Mouse (Mus musculus): ENCODE measurements around the gene Rtl8b.
A peak's percentile ranks its signal among the peaks of the same experiment; 100 is the strongest.
"Not testable (repeated sequence)": the region's sequence is repeated elsewhere in the genome, so short reads cannot be mapped to it uniquely, and the experiment has no call there.

Rtl8b gene

DNA sequence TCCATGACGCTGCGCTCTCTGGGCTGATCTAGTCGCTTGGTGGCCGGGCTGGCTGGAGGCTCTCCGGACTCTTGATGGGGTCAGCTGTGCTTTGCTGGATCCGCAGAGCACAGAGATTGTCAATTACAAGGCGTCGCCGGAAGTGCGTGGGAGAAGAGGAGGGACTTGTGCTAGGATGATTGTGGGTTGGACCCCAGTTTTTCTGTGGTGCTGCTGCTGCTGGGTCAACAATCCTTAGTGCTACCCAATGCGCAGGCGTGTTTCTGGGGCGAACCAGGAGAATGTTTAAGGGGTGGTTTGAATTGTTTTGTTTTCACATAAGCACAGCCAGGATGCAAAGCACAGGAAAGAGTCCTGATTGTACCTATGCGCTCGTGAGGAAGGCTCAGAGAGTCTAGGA is at the start of gene Rtl8b:
Rtl8b (minus strand) TSS at position 115 of the 400 bp plus-strand sequence.
- DNase-seq, result peak; percentile 99

DNA sequence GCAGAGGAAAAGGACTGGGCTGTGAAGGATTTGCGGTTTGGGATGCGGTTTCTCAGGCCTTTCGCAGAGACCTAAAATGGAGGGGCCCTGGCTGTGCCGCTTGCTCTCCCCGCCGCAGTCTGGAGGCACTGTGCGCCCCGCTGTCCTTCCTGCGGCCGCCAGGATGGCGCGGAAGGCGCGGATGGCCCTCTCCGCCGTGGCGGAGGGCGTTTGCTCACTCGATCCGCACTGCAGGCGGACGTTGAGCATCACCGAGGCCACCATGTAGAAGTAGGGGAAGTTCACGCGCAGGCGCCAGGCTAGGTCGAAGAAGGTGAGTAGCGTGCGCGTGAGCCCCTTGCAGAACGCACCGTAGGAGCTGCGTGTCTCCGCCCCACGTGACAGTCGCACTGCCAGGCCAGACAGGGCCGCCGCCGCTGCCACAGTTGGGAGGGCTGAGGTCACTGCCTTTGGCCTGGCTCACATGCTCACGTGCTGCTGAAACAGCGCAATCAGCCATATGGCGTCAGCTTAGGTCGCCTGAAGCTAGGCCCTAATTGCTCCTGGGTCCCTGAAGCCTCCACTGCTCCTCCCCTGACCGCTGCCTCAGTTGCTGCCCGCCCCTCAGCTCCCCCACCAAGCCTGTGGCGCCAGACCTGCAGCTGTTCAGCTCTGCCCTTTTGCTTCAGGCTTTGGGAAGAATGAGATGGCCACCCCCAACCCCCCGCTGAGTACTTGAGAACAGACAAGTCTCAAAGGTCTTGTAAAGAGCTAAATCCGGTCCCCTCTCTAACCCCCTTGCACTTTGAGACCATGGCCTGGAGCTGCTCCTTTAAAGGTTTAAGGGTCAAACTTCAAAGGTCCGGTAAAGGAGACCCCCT is 46.3 kb upstream of the Rtl8b start:
- DNase-seq, result peak; percentile 92

DNA sequence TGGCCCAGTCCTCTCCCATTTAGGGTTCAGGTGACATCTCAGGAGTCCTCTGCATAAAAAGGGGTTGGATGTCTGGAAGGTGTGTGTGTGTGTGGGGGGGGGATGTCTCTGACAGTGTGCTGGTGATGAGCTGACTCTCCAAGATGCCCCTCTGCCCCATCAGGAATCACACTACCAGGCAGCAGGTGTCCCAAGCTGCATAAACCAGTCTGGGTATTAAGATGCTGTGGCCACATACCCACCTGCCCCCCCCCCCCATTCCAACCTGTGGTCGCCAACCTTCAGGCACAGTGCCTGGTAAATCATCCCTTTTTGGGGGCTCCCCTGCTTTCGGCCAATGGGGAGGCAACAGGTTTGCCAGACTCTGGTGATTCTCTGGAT is 45.7 kb upstream of the Rtl8b start:
- DNase-seq, result no peak

DNA sequence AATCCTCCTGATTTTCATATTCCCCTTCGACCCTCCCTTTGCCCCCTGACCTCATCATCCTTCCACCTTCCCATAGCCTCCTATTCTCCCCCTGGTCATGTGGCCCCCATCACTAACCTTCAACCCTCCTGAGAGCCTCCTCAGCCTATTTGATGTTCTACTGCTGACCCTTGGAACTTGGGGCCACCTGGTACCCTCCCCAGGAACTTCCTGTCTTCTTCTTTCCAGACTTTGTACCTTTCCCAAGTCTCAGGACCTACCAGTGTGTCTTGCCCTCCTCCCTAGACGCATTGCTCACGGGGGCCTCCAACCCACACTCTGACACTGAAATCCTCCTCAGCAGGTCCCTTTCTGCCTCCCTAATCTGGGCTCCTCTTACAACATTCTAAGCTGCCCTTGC is 32.5 kb upstream of the Rtl8b start:
- DNase-seq, result no peak

DNA sequence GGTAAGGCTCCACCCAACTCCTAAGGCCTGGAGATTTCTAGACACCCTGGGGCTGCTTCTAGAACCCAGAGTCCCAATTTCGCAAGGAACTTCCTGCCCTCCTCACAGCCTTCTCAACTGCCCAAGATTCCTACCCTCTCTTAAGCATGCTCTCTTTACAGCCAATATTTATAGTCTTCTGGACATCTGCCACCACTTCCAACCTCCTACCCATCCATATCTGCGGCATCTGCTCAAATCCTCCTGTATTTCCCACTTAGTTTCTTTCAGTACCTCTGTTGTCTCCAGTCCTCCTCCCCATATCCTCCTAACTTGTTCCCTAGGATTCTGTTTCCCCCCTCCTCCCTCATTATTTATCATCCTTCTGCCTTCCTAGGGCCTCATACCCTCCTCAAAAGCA is 29.0 kb upstream of the Rtl8b start:
- DNase-seq, result no peak

DNA sequence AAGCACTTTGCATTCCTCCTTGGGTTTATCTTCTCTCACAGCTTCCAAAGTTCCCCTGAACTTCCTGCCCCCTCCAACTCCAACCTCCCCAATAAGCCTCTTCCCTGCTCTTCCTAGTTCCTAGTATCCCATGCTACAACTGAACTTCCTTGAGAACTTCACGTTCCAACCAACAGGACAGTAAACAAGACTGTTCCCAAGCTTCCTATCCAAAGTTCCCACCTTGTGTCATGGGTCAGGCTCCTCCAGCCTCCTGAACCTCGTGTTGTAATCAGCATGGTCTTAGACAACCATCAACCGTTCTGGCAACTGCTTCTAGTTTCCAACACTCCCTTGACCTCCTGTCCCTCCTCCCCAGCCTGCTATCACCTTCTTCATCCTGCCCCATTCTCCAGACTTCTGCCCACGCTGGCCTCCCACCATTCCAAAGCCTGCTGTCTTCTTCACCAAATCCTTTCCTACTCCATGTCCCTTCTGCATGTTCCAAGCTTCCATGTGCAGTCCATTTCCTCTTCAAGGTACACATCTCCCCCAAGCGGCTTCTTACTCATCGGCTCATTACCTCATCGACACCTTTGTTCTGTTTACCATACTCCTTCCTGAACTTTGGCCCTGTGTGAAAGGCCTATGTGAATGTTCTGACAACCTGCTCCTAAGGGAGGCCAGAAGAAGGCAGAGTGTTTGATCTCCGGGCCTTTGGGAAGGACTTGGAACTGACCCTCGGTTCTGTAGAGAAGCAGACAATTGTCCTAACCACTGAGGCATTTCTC is 24.0 kb upstream of the Rtl8b start:
- no peak for DNase-seq

DNA sequence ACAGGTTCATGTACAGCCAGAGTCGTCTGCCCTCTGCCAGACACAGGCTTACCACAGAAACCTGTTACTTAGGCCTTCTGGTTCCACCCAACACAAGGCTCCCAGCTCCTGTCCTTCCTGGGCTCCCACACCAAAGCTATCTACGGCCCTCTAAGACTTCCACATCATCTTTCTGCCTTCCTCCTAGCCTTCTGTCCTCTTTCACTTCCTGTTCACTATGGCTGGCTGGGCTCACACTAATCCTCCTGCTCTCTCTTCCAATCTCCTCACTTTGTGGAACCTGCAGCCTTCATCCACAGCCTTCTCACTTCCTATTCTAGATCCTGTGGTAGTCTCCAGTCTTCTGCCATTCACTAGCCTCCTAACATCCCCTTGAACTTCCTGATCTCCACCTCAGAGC is 22.9 kb upstream of the Rtl8b start:
- no peak for DNase-seq

DNA sequence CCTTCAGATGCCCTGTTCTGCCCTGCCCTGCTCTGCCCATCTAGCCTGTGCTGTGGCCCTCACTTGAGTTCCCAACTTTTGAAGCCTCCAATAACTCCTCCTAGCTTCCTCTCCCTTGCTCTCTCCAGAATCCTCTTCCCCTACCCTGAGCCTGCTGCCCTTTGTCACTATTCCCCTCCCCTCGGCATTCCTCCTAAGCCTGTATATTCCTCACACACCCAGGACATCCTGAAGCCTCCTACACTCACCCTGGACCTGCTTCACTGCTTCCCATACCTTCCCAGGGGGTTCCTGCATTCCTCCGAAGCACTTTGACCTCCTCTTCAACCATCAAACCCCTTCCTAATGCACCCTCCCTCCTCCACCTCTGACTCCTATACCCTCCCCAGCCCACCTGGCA is 21.9 kb upstream of the Rtl8b start:
- no peak for DNase-seq

DNA sequence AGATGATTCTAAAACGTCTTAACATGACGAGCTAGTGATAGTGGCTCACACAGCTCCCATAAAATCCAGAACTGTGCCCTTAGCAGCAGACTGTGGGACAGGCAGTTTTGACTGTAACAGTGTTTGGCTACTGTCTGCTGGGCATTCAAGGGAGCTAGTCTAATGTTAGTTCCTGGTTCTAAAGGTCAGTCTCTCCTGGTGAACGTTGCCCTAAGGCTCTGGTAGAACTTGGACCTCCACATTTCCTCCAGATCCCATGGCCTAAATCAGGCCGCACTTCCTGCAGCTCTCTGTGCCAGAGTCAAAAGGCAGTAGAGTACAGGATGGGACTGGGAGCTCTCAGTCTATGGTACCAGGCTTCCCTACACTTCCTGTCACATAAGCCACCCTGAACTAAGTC is 14.5 kb upstream of the Rtl8b start:
- peak; percentile 57 for DNase-seq

DNA sequence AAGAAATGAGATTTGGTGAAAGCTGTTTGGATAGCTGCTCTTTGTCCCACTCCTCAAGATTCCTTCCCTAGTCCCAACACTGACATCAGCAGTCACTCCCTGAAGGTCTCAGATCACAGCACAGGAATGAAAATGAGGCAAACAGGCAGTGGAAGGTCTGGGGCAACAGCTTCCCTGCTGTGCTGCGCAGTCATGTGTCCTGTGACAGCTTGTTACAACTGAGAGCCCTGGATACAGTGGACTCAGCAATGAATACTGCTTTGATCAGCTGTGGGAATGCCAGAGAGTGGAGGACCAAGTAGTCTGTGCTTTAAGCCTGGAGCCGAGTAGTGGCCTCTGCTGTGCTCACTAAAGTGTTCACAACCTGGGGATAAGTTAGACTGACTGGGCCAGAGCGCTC is 12.4 kb upstream of the Rtl8b start:
- DNase-seq, result peak; percentile 35

DNA sequence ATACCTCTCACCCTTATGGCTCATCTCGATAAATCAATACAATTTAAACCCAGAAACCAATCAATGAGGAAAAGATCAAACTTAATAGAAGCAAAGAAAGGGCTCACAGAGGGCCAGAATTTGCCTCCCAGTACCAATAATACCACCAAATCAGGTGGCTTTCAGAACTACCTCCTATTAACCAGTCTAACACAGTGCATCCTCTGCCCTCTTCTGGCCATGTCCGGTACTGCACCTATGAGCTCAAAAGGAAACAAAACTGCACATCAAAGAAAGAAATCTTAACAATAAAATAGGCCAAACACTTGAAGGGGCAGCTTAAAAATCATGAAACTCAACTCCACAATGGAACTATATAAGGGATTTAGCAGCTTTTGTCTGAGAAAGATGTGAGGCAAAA is 6.7 kb upstream of the Rtl8b start:
- DNase-seq, result not testable (repeated sequence)

DNA sequence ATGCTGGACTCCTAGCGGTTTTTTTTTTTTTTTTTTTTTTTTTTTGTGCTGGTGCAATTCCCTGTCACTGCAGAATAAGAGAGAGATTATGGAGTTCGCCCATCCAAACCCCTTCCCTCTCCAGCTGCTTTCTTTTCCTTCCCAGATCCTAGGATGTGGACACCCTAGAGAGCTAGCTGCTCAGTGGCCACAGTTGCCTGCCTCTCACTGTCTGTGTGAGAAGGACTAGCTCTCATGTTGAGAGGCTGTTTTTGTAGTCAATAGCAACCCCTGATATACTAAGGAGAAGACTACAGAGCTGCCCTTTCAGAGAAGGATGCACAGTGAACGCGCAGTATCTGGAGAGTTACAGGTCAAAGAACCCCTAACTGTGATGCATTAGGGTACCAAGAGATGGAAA is 488 bp upstream of the Rtl8b start:
- not testable (repeated sequence) for DNase-seq

DNA sequence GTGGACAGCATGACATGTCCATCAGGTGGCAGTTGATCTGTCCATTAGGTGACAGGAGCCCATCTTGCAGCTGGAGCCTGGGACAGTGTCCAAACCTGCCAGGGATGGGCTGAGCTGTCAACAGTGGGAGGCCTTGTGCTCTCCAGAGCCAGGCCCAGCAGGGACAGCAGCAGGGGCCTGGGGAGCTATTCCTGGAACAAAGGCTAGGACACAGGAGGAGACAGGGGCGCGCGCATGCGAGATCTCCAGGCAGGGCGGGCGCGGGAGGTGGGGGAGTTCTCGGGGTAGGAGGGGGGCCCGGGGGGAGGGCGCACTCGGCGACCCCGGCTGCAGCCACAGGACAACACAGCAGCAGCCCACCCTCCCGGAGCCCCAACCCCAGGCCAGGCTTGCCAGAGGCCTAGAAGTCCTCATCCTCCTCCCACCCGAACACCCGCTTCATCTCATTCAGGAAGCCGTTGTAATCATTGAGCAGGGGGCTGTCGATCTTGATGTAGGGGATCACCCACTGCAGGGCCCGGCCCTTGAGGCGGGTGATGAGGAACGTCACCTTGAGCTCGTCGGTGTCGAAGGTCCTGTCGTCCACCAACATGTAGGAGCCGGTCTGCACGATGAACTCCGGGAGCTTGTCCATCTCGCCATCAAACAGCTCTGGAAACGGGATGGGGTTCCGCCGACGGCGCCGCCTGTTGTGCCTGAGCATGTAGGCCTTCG is 494 bp downstream of the Rtl8b start:
- DNase-seq, result not testable (repeated sequence)

DNA sequence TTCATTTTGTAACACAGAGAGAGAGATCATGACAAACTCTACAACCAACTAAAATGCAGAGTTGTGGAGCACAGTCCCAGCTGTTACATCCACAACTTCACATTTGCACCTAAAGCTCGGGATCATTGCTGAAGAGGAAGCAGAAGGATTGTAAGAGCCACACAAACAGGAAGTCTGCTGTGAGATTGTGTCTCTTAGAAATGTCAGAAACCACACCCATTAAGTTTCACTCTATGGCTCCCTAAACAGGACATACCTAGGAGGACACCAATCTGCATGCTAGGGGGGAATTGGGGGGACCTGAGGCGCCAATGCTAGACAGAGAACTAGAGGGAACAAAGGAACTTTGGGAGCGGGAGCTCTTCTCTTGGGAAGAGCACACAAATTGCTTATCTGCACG is 17.3 kb downstream of the Rtl8b start:
- not testable (repeated sequence) for DNase-seq

DNA sequence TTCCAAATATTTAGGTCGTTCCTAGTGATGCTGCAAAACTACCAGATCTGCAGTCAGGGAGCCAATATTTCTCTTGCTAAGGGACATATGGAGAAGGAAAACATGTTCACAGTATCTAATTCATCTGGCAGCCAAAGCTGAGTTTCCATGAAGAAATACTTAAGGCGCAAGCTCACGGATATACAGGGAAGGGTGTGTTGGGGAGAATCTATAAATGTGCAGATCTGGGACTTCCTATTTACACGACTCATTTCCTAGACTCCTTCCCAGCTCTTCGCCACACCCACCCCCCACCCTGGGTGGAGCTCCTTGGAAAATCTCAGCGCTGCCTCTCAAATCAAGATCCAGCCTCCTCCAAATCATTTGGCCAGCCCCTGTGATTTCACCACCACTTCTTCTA is 24.3 kb downstream of the Rtl8b start:
- DNase-seq, result no peak

DNA sequence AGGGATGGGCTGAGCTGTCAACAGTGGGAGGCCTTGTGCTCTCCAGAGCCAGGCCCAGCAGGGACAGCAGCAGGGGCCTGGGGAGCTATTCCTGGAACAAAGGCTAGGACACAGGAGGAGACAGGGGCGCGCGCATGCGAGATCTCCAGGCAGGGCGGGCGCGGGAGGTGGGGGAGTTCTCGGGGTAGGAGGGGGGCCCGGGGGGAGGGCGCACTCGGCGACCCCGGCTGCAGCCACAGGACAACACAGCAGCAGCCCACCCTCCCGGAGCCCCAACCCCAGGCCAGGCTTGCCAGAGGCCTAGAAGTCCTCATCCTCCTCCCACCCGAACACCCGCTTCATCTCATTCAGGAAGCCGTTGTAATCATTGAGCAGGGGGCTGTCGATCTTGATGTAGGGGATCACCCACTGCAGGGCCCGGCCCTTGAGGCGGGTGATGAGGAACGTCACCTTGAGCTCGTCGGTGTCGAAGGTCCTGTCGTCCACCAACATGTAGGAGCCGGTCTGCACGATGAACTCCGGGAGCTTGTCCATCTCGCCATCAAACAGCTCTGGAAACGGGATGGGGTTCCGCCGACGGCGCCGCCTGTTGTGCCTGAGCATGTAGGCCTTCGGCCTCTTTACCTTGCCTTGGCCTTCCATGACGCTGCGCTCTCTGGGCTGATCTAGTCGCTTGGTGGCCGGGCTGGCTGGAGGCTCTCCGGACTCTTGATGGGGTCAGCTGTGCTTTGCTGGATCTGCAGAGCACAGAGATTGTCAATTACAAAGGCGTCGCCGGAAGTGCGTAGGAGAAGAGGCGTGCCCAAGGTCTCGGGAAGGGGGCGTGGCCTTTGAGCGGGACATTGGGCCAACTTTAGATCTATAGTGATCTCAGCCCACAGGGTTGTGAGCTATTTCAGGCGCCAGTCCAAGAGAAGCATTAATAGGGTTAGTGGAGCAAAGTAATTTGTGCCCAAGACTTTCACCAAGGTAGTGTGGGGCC is 26.9 kb downstream of the Rtl8b start, which contains the start of gene Rtl8a:
Rtl8a (minus strand) TSS at position 703 of the 982 bp plus-strand sequence.
- DNase-seq, result peak; percentile 98

DNA sequence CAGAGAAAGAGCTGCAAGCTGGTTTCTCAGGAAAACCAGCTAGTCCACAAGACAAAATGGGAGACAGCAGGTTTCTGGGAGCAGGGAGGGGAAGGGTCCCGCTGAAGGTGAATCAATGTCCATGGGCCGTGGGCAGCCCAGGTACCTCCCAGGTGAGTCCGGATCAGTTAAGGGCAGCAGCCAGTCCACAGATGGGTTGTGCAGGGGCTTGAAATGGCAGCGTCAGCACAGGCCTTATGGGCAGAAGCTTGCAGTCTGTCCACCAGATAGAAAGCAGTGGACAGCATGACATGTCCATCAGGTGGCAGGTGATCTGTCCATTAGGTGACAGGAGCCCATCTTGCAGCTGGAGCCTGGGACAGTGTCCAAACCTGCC is 27.6 kb downstream of the Rtl8b start:
- peak; percentile 84 for DNase-seq

DNA sequence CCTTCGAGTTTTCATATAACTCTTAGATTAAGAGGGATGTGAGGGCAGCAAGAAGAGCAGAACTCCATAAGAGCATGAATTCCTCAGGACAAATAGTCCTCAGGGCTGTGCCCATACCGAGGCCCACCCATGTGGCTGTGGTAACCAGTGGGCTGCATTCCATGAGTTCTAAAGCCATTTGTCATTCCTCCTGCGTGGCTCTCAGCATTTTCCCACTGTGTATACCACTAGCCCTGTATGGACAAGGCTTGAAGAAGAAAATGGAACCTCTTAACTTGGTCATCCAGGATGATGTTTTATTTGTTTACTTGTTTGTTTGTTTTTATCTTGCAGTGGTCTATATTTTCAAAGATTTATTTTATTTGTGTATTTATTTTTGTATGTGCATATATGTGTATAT is 32.1 kb downstream of the Rtl8b start:
- not testable (repeated sequence) for DNase-seq

Measured in heart, adult 11 months (tissue).